Mouse (Mus musculus) midbrain, embryonic 14.5 days (tissue): ENCODE results near the gene Ren1. TPM values are rescaled to one million over a fixed set of nuclear protein-coding genes. Genes with fewer than 3 reads are reported as not detected.
A peak's percentile ranks its signal among the peaks of the same experiment; 100 is the strongest.

Experiments used
- ATAC-seq: fragments of 200-750 bp; cut with Nextera tagmentation; 2 replicates; pipeline ENCODE4 v1.8.0; 2017; ENCODE audit warnings: moderate number of reproducible peaks, moderate library complexity; ENCODE audit not compliant: low FRiP score, low TSS enrichment
- DNase-seq: peaks from one replicate; pipeline ENCODE4 v3.0.0-alpha.2; 2015
- H3K27ac ChIP-seq: fragments of 300-500 bp; sonication (generic); replicated peaks from 2 replicates; pipeline ENCODE4 v1.5.1; 2014; ENCODE audit warnings: mild to moderate bottlenecking, low read depth, low read length, moderate library complexity
- H3K27me3 ChIP-seq: fragments of 300-500 bp; sonication (generic); 2 replicates; pipeline ENCODE4 v1.6.1; 2014; ENCODE audit warnings: low read length, control low read depth, mixed read lengths; ENCODE audit not compliant: control insufficient read depth, insufficient read depth
- H3K36me3 ChIP-seq: fragments of 300-500 bp; sonication (generic); 2 replicates; pipeline ENCODE4 v1.6.1; 2014; ENCODE audit warnings: low read length, control low read depth; ENCODE audit not compliant: control insufficient read depth, insufficient read depth
- H3K4me1 ChIP-seq: fragments of 300-500 bp; sonication (generic); 2 replicates; pipeline ENCODE4 v1.6.1; 2014; ENCODE audit warnings: mild to moderate bottlenecking, antibody characterized with exemption, low read length, control low read depth; ENCODE audit not compliant: control insufficient read depth, insufficient read depth
- H3K4me2 ChIP-seq: fragments of 300-500 bp; sonication (generic); 2 replicates; pipeline ENCODE4 v1.6.1; 2014; ENCODE audit warnings: mild to moderate bottlenecking, low read length, moderate library complexity
- H3K4me3 ChIP-seq: fragments of 300-500 bp; sonication (generic); replicated peaks from 2 replicates; pipeline ENCODE4 v1.5.1; 2014; ENCODE audit warnings: low read depth, low read length
- H3K9ac ChIP-seq: fragments of 300-500 bp; sonication (generic); replicated peaks from 2 replicates; pipeline ENCODE4 v1.6.1; 2014; ENCODE audit warnings: mild to moderate bottlenecking, low read length, moderate library complexity
- H3K9me3 ChIP-seq: fragments of 300-500 bp; sonication (generic); 2 replicates; pipeline ENCODE4 v1.6.1; 2016; ENCODE audit warnings: low read length, control low read depth, mixed read lengths; ENCODE audit not compliant: control insufficient read depth
- WGBS: fragments of 180-500 bp; shearing (Covaris S2); extraction: QIAGEN DNeasy Blood & Tissue Kit; methylation state at CpG from one replicate; pipeline ENCODE4 v1.1.7; 2014; 5-methylcytosine and 5-hydroxymethylcytosine counted together
- polyA plus RNA-seq: library from polyadenylated mRNA; unstranded; fragments of >200 nt; fragmentation: Nextera tagmentation; extraction: Ambion mirVana; gene quantifications from 2 replicates; pipeline ENCODE4 v1.2.1, GENCODE M21; 2014

The Ren1 gene
- polyA plus RNA-seq, 1 experiment from 2014 or later, result not detected

DNA sequence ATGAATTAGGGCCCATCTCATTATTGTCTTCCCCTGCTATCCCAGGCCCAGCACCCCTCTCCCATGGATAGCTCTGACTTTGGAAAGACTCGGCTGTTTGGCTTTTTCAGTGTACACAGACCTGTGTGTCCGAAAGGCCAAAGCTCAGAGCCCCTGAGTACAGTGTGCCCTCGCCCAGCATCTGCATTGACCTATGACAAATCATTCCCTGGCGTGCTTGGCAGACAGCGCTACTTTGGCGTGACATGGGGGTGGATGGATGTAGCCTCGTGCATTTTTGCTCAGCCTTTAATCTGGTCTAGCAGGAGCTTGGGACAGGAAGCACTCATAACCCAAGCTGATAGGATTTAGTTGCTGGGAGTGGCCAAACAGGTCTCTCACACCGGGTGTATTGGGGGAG, 21.8 kb downstream of the Ren1 start:
- Histone ChIP-seq H3K4me3 (no peak overlapping the region), H3K27me3 (no peaks in the 10 kb centered on the region), H3K4me2 (no peak overlapping the region), H3K9me3 (no peaks in the 10 kb centered on the region), H3K36me3 (no peaks in the 10 kb centered on the region), H3K9ac (no peak overlapping the region), H3K27ac (no peak overlapping the region), H3K4me1 (peaks cover 14% of the 10 kb centered on the region; the same call in 1 of the 2 replicates)
- ATAC-seq (no peak), DNase-seq (no peak)
- 73% methylated on average over 8 of the region's 8 CpGs for WGBS

DNA sequence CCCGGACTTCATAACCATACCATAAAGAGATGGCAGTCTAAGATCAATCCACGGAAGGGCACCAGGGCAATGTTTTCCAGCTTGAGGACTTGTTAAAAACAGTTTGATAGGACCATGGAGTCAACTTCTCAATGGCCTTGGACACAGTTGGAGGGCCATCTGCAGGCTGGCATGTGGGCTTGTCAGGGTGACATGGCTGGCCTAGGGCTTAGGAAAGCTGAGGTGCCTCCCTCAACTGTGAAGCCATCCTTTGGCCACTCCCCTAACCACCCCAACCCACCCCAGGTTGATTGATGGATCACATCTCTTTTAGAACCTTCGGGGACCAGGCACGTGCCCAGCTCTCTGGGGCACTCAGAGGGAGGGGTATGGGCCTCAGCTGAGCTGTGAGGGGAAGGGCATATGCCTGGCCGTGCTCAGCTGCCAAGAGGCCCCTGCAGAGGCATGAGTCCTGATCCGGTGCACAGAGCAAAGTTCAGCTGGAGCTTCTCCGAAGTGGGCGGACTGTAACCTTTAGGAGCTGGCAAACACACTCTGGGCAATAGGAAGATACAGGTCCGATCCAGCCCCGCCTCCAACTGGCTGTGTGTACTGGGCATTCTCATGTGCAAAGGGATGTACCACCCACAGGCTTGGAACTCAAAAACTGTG, 25.5 kb downstream of the Ren1 start:
- Histone ChIP-seq H3K4me1 (peaks cover 6% of the 10 kb centered on the region; the same call in 1 of the 2 replicates), H3K36me3 (no peaks in the 10 kb centered on the region), H3K4me3 (no peak overlapping the region), H3K9ac (no peak overlapping the region), H3K27me3 (no peaks in the 10 kb centered on the region), H3K9me3 (no peaks in the 10 kb centered on the region), H3K27ac (no peak overlapping the region), H3K4me2 (no peak overlapping the region)
- DNase-seq, result no peak
- 71% methylated on average over 10 of the region's 10 CpGs for WGBS
- ATAC-seq, result no peak

DNA sequence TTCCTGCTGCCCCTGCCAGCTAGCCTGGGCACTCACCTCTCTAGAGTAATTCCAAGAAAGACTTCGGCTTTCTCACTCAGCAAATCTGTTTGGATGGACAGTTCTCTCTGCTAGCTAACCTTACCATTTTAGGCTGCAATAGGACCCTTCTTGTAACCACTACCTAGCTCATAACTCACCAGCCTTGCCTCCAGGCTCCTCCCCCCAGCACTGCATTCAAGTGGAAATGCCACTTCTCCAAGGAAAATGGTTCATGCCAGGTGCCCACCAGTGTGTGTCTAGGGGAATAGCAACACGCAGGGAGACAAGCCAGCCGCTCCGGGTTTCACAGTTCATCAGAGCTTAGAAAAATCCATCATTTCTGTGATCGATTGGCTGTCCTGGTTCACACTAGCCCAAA, 27.2 kb downstream of the Ren1 start:
- H3K27ac ChIP-seq, result no peak overlapping the region
- no peaks in the 10 kb centered on the region for H3K9me3 ChIP-seq
- WGBS, result 93% methylated on average over 5 of the region's 5 CpGs
- no peaks in the 10 kb centered on the region for H3K27me3 ChIP-seq
- H3K36me3 ChIP-seq, result no peaks in the 10 kb centered on the region
- no peak overlapping the region for H3K4me2 ChIP-seq
- no peak overlapping the region for H3K4me3 ChIP-seq
- no peak for ATAC-seq
- peaks cover 3% of the 10 kb centered on the region; the same call in 1 of the 2 replicates for H3K4me1 ChIP-seq
- H3K9ac ChIP-seq, result no peak overlapping the region
- no peak for DNase-seq

DNA sequence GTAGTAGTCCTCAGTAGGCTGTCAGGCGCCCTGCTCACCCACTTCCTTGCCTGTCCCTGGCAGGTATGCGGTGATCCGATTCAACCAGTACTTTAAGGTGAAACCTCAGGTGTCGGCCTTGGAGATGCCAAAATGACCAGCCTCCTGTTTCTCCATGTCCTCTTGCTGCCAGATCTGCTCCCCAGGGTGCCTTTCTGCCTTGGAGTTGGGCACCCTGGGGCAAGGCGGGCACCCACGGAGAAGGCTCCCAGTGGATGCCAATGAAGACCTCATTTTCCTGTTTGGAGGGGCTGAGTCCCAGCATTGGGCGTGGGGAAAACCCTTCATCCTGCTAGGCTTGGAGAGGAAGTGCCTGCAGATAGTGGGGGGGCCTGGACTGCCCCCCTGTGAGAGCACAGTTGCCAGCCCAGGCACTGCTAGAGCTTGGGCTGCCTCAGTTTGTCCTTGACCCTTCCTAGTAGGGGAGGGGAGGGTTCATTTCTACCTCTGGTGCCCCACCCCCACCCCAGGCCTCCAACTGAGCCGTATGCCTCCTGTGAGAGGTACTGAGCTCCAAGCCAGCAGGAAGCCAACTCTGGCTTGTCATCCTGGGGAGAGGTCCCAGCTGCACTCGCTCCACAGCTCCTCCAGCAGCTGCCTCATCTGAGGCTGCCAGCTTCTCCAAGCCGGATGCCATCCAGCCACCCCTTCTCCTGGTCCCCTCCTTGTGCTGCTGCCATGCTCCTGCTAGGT, 29.1 kb downstream of the Ren1 start:
- H3K9me3 ChIP-seq, result no peaks in the 10 kb centered on the region
- 62% methylated on average over 10 of the region's 10 CpGs for WGBS
- no peak for ATAC-seq

DNA sequence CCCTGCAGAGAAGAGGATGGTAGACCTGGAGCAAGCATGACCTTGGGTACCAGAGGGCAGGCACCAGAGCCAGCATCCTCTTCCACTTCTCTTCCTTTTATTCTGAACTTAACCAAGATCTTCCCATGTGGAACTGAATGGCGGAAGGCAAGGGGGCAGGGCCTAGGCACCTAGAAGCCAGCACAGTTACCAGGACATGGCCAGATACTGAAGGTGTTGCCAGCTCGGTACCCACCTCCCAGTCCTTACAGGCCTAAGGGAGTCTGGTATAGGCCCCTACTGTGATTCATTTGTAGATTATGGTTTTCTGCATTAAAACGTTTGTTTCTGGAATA, 29.6 kb downstream of the Ren1 start:
- DNase-seq, result no peak
- 76% methylated on average over 3 of the region's 3 CpGs for WGBS
- Histone ChIP-seq H3K9ac (no peak overlapping the region), H3K36me3 (peaks cover 8% of the 10 kb centered on the region), H3K4me2 (no peak overlapping the region), H3K27me3 (no peaks in the 10 kb centered on the region), H3K4me3 (no peak overlapping the region), H3K9me3 (no peaks in the 10 kb centered on the region), H3K27ac (no peak overlapping the region), H3K4me1 (no peaks in the 10 kb centered on the region)
- no peak for ATAC-seq

More for the DNA sequence above, 29.1 kb downstream of the Ren1 start:
- Histone ChIP-seq H3K4me2 (no peak overlapping the region), H3K4me1 (no peaks in the 10 kb centered on the region), H3K36me3 (peaks cover 7% of the 10 kb centered on the region), H3K4me3 (no peak overlapping the region), H3K27me3 (no peaks in the 10 kb centered on the region), H3K27ac (no peak overlapping the region), H3K9ac (no peak overlapping the region)
- DNase-seq, result no peak

DNA sequence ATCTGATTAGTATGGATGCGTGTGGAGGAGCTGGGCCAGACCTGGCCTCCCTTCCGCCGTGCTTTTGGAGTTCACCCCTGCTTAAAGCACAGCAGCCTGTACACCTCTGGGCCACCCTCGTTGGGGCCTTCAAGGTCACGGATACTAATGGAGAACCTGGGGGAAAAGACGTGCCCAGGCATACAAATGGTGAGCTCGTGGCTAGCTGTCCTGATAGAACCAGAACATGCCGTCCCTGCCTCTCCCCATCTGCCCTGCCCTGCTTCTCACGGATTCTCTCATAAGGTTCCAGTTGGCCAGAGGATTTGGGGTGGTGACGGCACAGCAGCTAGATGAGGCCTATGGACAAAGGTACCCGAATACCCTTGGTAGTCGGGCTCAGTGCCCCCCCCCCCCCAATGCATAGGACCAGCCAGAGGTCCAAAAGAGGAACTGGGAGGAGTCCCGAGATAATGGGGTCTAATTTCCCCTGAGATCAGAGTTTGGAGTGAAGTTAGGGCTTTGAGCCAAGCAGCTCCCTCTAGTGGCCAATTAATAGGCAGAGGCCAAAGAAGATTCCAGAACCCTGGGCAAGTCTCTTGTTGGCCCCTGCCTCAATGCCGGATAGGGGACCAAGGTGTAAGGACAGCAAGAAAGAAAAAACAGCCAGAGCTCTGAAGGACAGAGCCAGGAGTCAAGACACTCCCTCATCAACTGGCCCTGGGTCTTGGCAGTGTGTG, 30.2 kb downstream of the Ren1 start:
- no peaks in the 10 kb centered on the region for H3K9me3 ChIP-seq
- ATAC-seq (no peak), DNase-seq (peak; percentile 79)
- H3K36me3 ChIP-seq, result peaks cover 8% of the 10 kb centered on the region
- H3K4me2 ChIP-seq, result no peak overlapping the region
- H3K4me1 ChIP-seq, result 0 out of 2 replicates have a peak, but pooled peaks cover under 1% of the 10 kb centered on the region
- H3K27me3 ChIP-seq, result no peaks in the 10 kb centered on the region
- no peak overlapping the region for H3K4me3 ChIP-seq
- H3K27ac ChIP-seq, result no peak overlapping the region
- H3K9ac ChIP-seq, result no peak overlapping the region
- 73% methylated on average over 14 of the region's 14 CpGs for WGBS

DNA sequence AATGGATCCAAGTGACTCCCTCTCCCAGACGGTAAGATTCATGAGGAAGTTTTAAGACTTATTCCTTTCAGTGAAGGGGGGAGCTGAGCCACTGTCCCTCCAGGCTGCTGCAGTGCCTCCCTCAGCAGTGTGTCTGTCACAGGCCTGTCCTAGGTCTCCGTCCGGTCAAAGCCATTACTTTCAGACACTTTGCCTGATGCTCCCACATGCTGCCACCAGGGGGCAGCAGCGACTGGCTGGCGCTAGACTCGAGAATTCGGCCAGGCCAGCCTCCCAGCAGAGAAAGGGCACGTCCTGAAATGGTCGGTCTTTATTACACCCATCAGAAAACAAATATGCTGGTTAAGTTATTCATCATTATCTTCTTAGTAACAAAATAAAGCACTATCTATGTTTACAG, 31.7 kb downstream of the Ren1 start:
- Histone ChIP-seq H3K4me1 (0 out of 2 replicates have a peak, but pooled peaks cover 12% of the 10 kb centered on the region), H3K9me3 (no peaks in the 10 kb centered on the region), H3K4me2 (no peak overlapping the region), H3K27ac (peak overlapping the region; percentile 65; the same call in 1 of the 2 replicates), H3K4me3 (no peak overlapping the region), H3K27me3 (no peaks in the 10 kb centered on the region), H3K36me3 (peaks cover 14% of the 10 kb centered on the region), H3K9ac (peak overlapping the region; percentile 29; the same call in 1 of the 2 replicates)
- 5% methylated on average over 9 of the region's 9 CpGs for WGBS
- DNase-seq (peak; percentile 94), ATAC-seq (0 out of 2 replicates have a peak, but pooled peaks have one; percentile 21)

DNA sequence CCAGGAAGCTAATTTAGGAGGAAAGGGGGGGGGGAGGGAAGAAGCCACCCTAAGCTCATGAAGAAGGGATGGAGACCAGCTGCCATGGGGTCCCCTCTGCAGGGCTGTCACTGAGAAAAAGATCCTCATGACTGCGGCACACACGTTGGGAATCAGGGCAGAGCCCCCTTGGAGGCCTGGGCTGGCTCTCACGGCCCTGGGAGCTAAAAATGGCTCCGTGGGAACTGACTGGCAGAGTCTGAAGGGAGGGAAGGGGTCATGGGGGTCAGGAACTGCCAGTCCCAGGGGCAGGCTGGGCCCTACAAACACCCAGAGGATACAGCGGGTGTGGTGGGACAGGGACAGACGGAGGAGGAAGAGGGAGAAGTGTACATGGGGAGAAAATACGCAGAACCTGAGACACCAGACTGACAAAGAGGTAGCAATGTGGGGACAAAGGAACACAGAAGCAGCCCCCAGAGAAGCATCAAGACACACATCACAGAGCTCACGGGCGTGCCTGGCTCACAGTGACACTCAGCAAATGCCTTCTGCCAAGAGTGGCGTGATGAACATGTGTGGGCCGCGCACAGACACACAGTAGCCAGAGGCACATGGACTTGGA, 32.3 kb downstream of the Ren1 start:
- 48% methylated on average over 12 of the region's 12 CpGs for WGBS
- Histone ChIP-seq H3K4me3 (no peak overlapping the region), H3K9ac (peak overlapping the region; percentile 29; the same call in 1 of the 2 replicates), H3K4me1 (0 out of 2 replicates have a peak, but pooled peaks cover 12% of the 10 kb centered on the region), H3K27ac (peak overlapping the region; percentile 65), H3K27me3 (no peaks in the 10 kb centered on the region), H3K9me3 (no peaks in the 10 kb centered on the region), H3K36me3 (peaks cover 17% of the 10 kb centered on the region), H3K4me2 (no peak overlapping the region)
- ATAC-seq (0 out of 2 replicates have a peak, but pooled peaks have one; percentile 9), DNase-seq (peak; percentile 19)
